Mouse (Mus musculus): ENCODE measurements around the gene Agbl1. TPM values are rescaled to one million over a fixed set of nuclear protein-coding genes. Genes with fewer than 3 reads are reported as not detected.

The Agbl1 gene
- polyA plus RNA-seq, 1 experiment from 2014 or later, result 0.09 TPM

GRCm38 (mm10) chr7:77164921-77165320 is 935.2 kb downstream of the Agbl1 start:
- H3K9me3 ChIP-seq (ENCODE audit: control insufficient read depth, low read length), result no peaks in the 10 kb centered on the region
- no peak overlapping the region for H3K4me3 ChIP-seq (ENCODE audit: control insufficient read depth in 1 of 2, insufficient read depth in 1 of 2, low read depth in 1 of 2, low read length in 2 of 2)
- WGBS, result 92% methylated on average over 1 of the region's 1 CpGs
- no peak for ATAC-seq (ENCODE audit: insufficient number of reproducible peaks, insufficient read depth, low FRiP score, low read depth)
- no peak overlapping the region for H3K27ac ChIP-seq (replicated peaks in 1 of 2; ENCODE audit: control insufficient read depth in 1 of 2, insufficient read depth in 1 of 2, low read depth in 2 of 2, low read length in 2 of 2)
- no peak overlapping the region for H3K4me2 ChIP-seq (ENCODE audit: low read length)
- H3K4me1 ChIP-seq (ENCODE audit: control insufficient read depth in 2 of 2, insufficient read depth in 2 of 2, low read length in 2 of 2), result no peaks in the 10 kb centered on the region
- H3K27me3 ChIP-seq (ENCODE audit: control insufficient read depth, insufficient read depth, low read length), result no peaks in the 10 kb centered on the region
- H3K9ac ChIP-seq (ENCODE audit: low read length), result no peak overlapping the region
- H3K36me3 ChIP-seq (ENCODE audit: control insufficient read depth, insufficient read depth, low read length), result no peaks in the 10 kb centered on the region

Data from heart, embryonic 14.5 days (tissue).